ENCODE assay signal across 17 mouse cellular contexts in the genomic region with DNA sequence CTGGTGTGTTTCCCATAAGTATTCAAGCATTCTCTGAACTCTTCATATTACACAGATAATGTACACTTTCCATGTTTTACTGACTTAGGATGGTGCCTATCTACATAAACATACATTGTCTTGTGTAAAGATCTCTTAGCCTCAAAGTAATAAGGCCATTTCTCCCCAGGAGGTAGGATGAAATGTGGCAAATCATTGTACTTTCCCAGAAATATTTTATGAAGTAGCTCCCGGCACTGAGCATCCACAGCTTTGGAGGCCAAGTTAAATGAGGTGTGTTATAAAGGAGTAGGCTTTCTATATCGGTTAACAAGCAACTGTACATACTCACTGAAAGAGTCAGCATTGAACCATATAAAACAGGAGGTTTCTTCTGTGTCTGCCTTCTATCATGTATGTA.
DNase-seq lines count a peak whose midpoint lies in the region; ATAC-seq lines count a peak whose summit lies in the region.
"Had no signal": no experiment of that assay in that cellular context is flagged by ENCODE, and none has a peak within 500 bp of the region (broad histone marks: within the 10 kb centered on the region; RNA-seq: fewer than 3 reads in every experiment).

No protein-coding gene starts in this region.

- DNase-seq in cerebellum, adult 8-10 months: no peak
- DNase-seq in cerebellum, adult 9-11 months: peak; percentile 30
- DNase-seq in cerebellum, postnatal 4 days (ENCODE audit: low spot score in 2 of 2): no peak
- DNase-seq in brain, adult 2 months (ENCODE audit: low read depth, low spot score): peak; percentile 41
- DNase-seq: adrenal gland, adult 8-10 months; adrenal gland, postnatal 14 days; adrenal gland, postnatal 36 days; B cell, adult 2 months; cerebellum, adult 11-12 months; cerebellum, postnatal 25 days; embryo, embryonic 11 days had no signal

- peak; percentile 66 for ATAC-seq in cerebellum, adult (ENCODE audit: insufficient number of reproducible peaks, low FRiP score, low TSS enrichment)
- ATAC-seq: activated CD4-positive, CD25-positive, alpha-beta regulatory T cell, adult 4 months; CD4-positive, CD25-positive, alpha-beta regulatory T cell, adult 4 months; forebrain, embryonic 14.5 days; forebrain, embryonic 16.5 days; Patski had no signal

Comparison
In these comparisons a context has a peak if more than half of its experiments do, and no peak if none do; other contexts are left out.
1. DNase-seq: peak in cerebellum, adult 9-11 months (single experiment) and brain, adult 2 months (single experiment); none in cerebellum, adult 8-10 months (single experiment) and cerebellum, postnatal 4 days (0 of 2).